Mouse (Mus musculus) CH12.LX (cell line): ENCODE data around the gene Cyp1a1. TPM values are rescaled to one million over a fixed set of nuclear protein-coding genes. Genes with fewer than 3 reads are reported as not detected.

ENCODE experiments used
- DNase-seq: peaks from one replicate; pipeline ENCODE4 v3.0.0-alpha.2; 2013; ENCODE audit errors: extremely low read depth
- H3K27ac ChIP-seq: 2 replicates; pipeline ENCODE4 v1.5.1; 2012; ENCODE audit warnings: low read depth, mild to moderate bottlenecking, control low read depth, moderate library complexity; ENCODE audit not compliant: insufficient read depth
- H3K27me3 ChIP-seq: replicated peaks from 2 replicates; pipeline ENCODE3; 2012; ENCODE audit warnings: inconsistent platforms
- H3K36me3 ChIP-seq, 2 experiments: replicated peaks in 1 of 2; 2 replicates each; pipeline versions ENCODE3 to v1.6.1; 2012; ENCODE audit warnings: inconsistent platforms in 1 of 2, low read length in 1 of 2, mild to moderate bottlenecking in 1 of 2, mixed read lengths in 1 of 2, moderate library complexity in 1 of 2; ENCODE audit not compliant: control insufficient read depth in 1 of 2, insufficient read depth in 1 of 2
- H3K4me1 ChIP-seq, 2 experiments: 2 replicates each; pipeline ENCODE4 v1.6.1; 2012; ENCODE audit warnings: inconsistent platforms in 1 of 2, moderate library complexity in 1 of 2; ENCODE audit not compliant: insufficient read depth in 2 of 2, control insufficient read depth in 1 of 2
- H3K4me2 ChIP-seq: 2 replicates; pipeline ENCODE4 v1.6.1; 2012; ENCODE audit warnings: low read depth, mild to moderate bottlenecking, control low read depth; ENCODE audit not compliant: poor library complexity, insufficient read depth, severe bottlenecking
- H3K4me3 ChIP-seq, 3 experiments: fragments of 150-350 bp in 1 of 3; sonication (generic) in 1 of 3; replicated peaks in 1 of 3; 2 replicates each; pipeline versions ENCODE3 to v1.5.1; 2011 to 2012; ENCODE audit warnings: low read depth in 2 of 3, low read length in 2 of 3, mild to moderate bottlenecking in 2 of 3, moderate library complexity in 2 of 3, control low read depth in 1 of 3, improper control_type of control experiment in 1 of 3, inconsistent platforms in 1 of 3, mixed read lengths in 1 of 3; ENCODE audit not compliant: poor library complexity in 1 of 3
- H3K79me2 ChIP-seq: replicated peaks from 2 replicates; pipeline ENCODE4 v1.6.1; 2012; ENCODE audit warnings: mild to moderate bottlenecking, moderate library complexity; ENCODE audit not compliant: control insufficient read depth, poor library complexity, insufficient read depth, severe bottlenecking; ENCODE audit errors: extremely low read depth
- H3K9ac ChIP-seq: 2 replicates; pipeline ENCODE4 v1.6.1; 2012; ENCODE audit warnings: low read depth, mild to moderate bottlenecking, control low read depth, moderate library complexity; ENCODE audit not compliant: insufficient read depth
- H3K9me3 ChIP-seq: replicated peaks from 2 replicates; pipeline ENCODE3; 2012; ENCODE audit warnings: low read length, inconsistent platforms, mixed read lengths
- BHLHE40 ChIP-seq: IDR thresholded peaks from 2 replicates; pipeline ENCODE4 v1.6.1; 2011; ENCODE audit warnings: mild to moderate bottlenecking, low read depth, low read length, improper control_type of control experiment
- CHD1 ChIP-seq: IDR thresholded peaks from 2 replicates; pipeline ENCODE4 v1.6.1; 2012; ENCODE audit warnings: low read depth, low read length, improper control_type of control experiment, inconsistent platforms
- CHD2 ChIP-seq: IDR thresholded peaks from 2 replicates; pipeline ENCODE4 v1.6.1; 2011; ENCODE audit warnings: low read length, improper control_type of control experiment
- E2F4 ChIP-seq: IDR thresholded peaks from 2 replicates; pipeline ENCODE4 v1.6.1; 2011; ENCODE audit warnings: low read depth, low read length, improper control_type of control experiment; ENCODE audit not compliant: insufficient replicate concordance
- ELF1 ChIP-seq: IDR thresholded peaks from 2 replicates; pipeline ENCODE4 v1.6.1; 2014; ENCODE audit warnings: low read depth, mild to moderate bottlenecking, inconsistent platforms, low read length, improper control_type of control experiment
- EP300 ChIP-seq: IDR thresholded peaks from 2 replicates; pipeline ENCODE4 v1.6.1; 2011; ENCODE audit warnings: low read length, improper control_type of control experiment
- ETS1 ChIP-seq: conservative IDR thresholded peaks from 2 replicates; pipeline ENCODE4 v1.6.1; 2012; ENCODE audit warnings: low read depth, mild to moderate bottlenecking, inconsistent platforms, low read length, improper control_type of control experiment, moderate library complexity
- GABPA ChIP-seq: IDR thresholded peaks from 2 replicates; pipeline ENCODE4 v1.6.1; 2012; ENCODE audit warnings: low read depth, low read length, improper control_type of control experiment, inconsistent platforms; ENCODE audit not compliant: insufficient replicate concordance
- HCFC1 ChIP-seq: IDR thresholded peaks from 2 replicates; pipeline ENCODE4 v1.6.1; 2012; ENCODE audit warnings: low read depth, mild to moderate bottlenecking, inconsistent platforms, low read length, improper control_type of control experiment
- JUN ChIP-seq: IDR thresholded peaks from 2 replicates; pipeline ENCODE4 v1.6.1; 2011; ENCODE audit warnings: low read depth, mild to moderate bottlenecking, low read length, improper control_type of control experiment, moderate library complexity; ENCODE audit not compliant: insufficient read depth
- MAFK ChIP-seq: IDR thresholded peaks from 2 replicates; pipeline ENCODE4 v1.6.1; 2011; ENCODE audit warnings: low read length, improper control_type of control experiment; ENCODE audit not compliant: insufficient replicate concordance
- MAX ChIP-seq: IDR thresholded peaks from 2 replicates; pipeline ENCODE4 v1.6.1; 2011; ENCODE audit warnings: low read length, improper control_type of control experiment
- MEF2A ChIP-seq: IDR thresholded peaks from 2 replicates; pipeline ENCODE4 v1.6.1; 2014; ENCODE audit warnings: low read depth, mild to moderate bottlenecking, inconsistent platforms, low read length, improper control_type of control experiment, borderline replicate concordance
- MXI1 ChIP-seq: IDR thresholded peaks from 2 replicates; pipeline ENCODE4 v1.6.1; 2011; ENCODE audit warnings: mild to moderate bottlenecking, low read depth, low read length, improper control_type of control experiment
- NRF1 ChIP-seq: IDR thresholded peaks from 2 replicates; pipeline ENCODE4 v1.6.1; 2014; ENCODE audit warnings: low read depth, mild to moderate bottlenecking, inconsistent platforms, low read length, improper control_type of control experiment, moderate library complexity
- PAX5 ChIP-seq: IDR thresholded peaks from 2 replicates; pipeline ENCODE4 v1.6.1; 2012; ENCODE audit warnings: low read length, inconsistent platforms, mixed read lengths
- RAD21 ChIP-seq: IDR thresholded peaks from 2 replicates; pipeline ENCODE4 v1.6.1; 2011; ENCODE audit warnings: low read depth, mild to moderate bottlenecking, low read length, improper control_type of control experiment, moderate library complexity
- RCOR1 ChIP-seq: conservative IDR thresholded peaks from 2 replicates; pipeline ENCODE4 v1.6.1; 2012; ENCODE audit warnings: low read depth, mild to moderate bottlenecking, inconsistent platforms, low read length, improper control_type of control experiment
- SIN3A ChIP-seq: IDR thresholded peaks from 2 replicates; pipeline ENCODE4 v1.6.1; 2012; ENCODE audit warnings: low read length, improper control_type of control experiment, inconsistent platforms
- TCF12 ChIP-seq: IDR thresholded peaks from 2 replicates; pipeline ENCODE4 v1.6.1; 2014; ENCODE audit warnings: low read depth, mild to moderate bottlenecking, inconsistent platforms, low read length, improper control_type of control experiment
- USF1 ChIP-seq: IDR thresholded peaks from 2 replicates; pipeline ENCODE4 v1.6.1; 2014; ENCODE audit warnings: low read depth, mild to moderate bottlenecking, inconsistent platforms, low read length, improper control_type of control experiment
- USF2 ChIP-seq: conservative IDR thresholded peaks from 2 replicates; pipeline ENCODE4 v1.6.1; 2011; ENCODE audit warnings: low read depth, low read length, improper control_type of control experiment
- ZC3H11A ChIP-seq: IDR thresholded peaks from 2 replicates; pipeline ENCODE4 v1.6.1; 2012; ENCODE audit warnings: low read depth, mild to moderate bottlenecking, inconsistent platforms, low read length, improper control_type of control experiment
- ZKSCAN1 ChIP-seq: IDR thresholded peaks from 2 replicates; pipeline ENCODE4 v1.6.1; 2012; ENCODE audit warnings: low read depth, inconsistent platforms, low read length, improper control_type of control experiment, borderline replicate concordance
- ZMIZ1 ChIP-seq: IDR thresholded peaks from 2 replicates; pipeline ENCODE4 v1.6.1; 2012; ENCODE audit warnings: low read depth, mild to moderate bottlenecking, inconsistent platforms, low read length, improper control_type of control experiment
- ZNF384 ChIP-seq: IDR thresholded peaks from 2 replicates; pipeline ENCODE4 v1.6.1; 2012; ENCODE audit warnings: low read depth, low read length, improper control_type of control experiment, inconsistent platforms
- dilution Hi-C: fragments of 300-500 bp; cut with MboI; formaldehyde crosslinking; loops from 2 replicates; pipeline ENCODE4 v1.14.3; 2020; ENCODE audit warnings: low sequenced_read_pairs; ENCODE audit not compliant: extremely low pct_unique_long_range_greater_than_20kb, extremely low pct_ligation_motif_present
- in situ Hi-C: fragments of 300-500 bp; cut with MboI; formaldehyde crosslinking; loops from 3 replicates; pipeline ENCODE4 v1.14.3; 2019; ENCODE audit warnings: low sequenced_read_pairs, low pct_ligation_motif_present, low pct_unique_long_range_greater_than_20kb, mixed read lengths
- polyA plus RNA-seq: library from polyadenylated mRNA; unstranded; fragments of >175 nt; gene quantifications from 2 replicates; pipeline ENCODE4 v1.2.1, GENCODE M21; 2012; ENCODE audit warnings: low read depth; ENCODE audit not compliant: insufficient read length
- total RNA-seq, 2 experiments: library from RNA; depleted of rRNA; stranded (reverse); fragments of 300-350 nt in 1 of 2; fragments of >200 nt in 1 of 2; gene quantifications; 2 replicates each; pipeline ENCODE4 v1.2.3; 2012 to 2014

Cyp1a1 gene
- total and polyA plus RNA-seq, 3 experiments, result 0.11 to 0.13 TPM; not detected in 1

DNA sequence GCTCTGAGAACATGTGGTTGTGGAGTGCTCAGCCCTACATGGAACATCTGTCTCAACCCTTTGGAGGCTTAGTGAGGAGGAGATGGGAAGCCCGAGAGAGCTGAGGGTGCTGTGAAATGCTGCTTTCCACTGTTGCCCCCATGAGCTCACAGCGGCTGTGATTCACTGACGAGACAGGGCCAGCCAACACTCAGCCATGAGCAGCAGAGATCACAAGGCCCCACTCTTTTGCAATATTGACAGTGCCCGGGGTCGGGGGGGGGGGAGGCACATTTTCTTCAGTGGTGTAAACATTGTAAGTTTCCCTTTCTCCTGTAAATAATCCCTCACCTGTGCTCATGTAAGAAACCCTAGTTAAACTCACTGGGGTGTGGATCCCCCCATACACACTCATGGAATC is 16.2 kb upstream of the Cyp1a1 start:
- dilution Hi-C loops (no loop called here), in situ Hi-C loops (no loop called here)
- no peak for DNase-seq
- H3K36me3 ChIP-seq, result no peaks in the 10 kb centered on the region
- no peaks in the 10 kb centered on the region; a peak in 1 of 4 replicates for H3K4me1 ChIP-seq
- H3K79me2 ChIP-seq, result no peaks in the 10 kb centered on the region
- no peaks in the 10 kb centered on the region for H3K9me3 ChIP-seq
- H3K27ac ChIP-seq, result no peak overlapping the region
- no peak overlapping the region for H3K4me3 ChIP-seq
- no peak overlapping the region for H3K4me2 ChIP-seq
- TF ChIP-seq ZNF384 (no peak), EP300 (no peak), JUN (no peak), SIN3A (no peak)
- peaks cover 36% of the 10 kb centered on the region for H3K27me3 ChIP-seq
- H3K9ac ChIP-seq, result no peak overlapping the region

- in situ Hi-C loops, result no loop called here
- Histone ChIP-seq H3K4me2 (no peak overlapping the region), H3K9ac (no peak overlapping the region), H3K36me3 (no peaks in the 10 kb centered on the region), H3K4me3 (no peak overlapping the region), H3K4me1 (no peaks in the 10 kb centered on the region), H3K27me3 (peaks cover 43% of the 10 kb centered on the region), H3K27ac (no peak overlapping the region), H3K9me3 (no peaks in the 10 kb centered on the region), H3K79me2 (no peaks in the 10 kb centered on the region)
- dilution Hi-C loops, result no loop called here
- TF ChIP-seq MXI1 (no peak), MEF2A (no peak), RAD21 (no peak), CHD2 (no peak), HCFC1 (no peak), ELF1 (no peak), ZKSCAN1 (no peak), USF1 (no peak), USF2 (no peak), ETS1 (no peak), RCOR1 (no peak), PAX5 (no peak)
- DNase-seq, result no peak
Observed at GRCm38 (mm10) chr9:57681411-57681810, 6.3 kb upstream of the Cyp1a1 start.

GRCm38 (mm10) chr9:57683520-57683919 is 4.2 kb upstream of the Cyp1a1 start, which contains the start of gene Cyp1a2:
Gene Cyp1a2 (minus strand): TSS chr9:57683703.
- Histone ChIP-seq H3K4me2 (no peak within 1 kb of the TSS), H3K4me1 (no peaks in the 10 kb centered on the region), H3K4me3 (no peak within 1 kb of the TSS), H3K9me3 (no peaks in the 10 kb centered on the region), H3K79me2 (no peaks in the 10 kb centered on the region), H3K27ac (no peak within 1 kb of the TSS), H3K36me3 (no peaks in the 10 kb centered on the region), H3K27me3 (peaks cover 41% of the 10 kb centered on the region), H3K9ac (no peak within 1 kb of the TSS)
- DNase-seq, result no peak
- in situ Hi-C loops (no loop called here), dilution Hi-C loops (no loop called here)
- TF ChIP-seq HCFC1, result no peak
- TF ChIP-seq TCF12, result no peak
- TF ChIP-seq ZMIZ1, result no peak
- TF ChIP-seq MAX, result no peak
- no peak for TF ChIP-seq ETS1
- TF ChIP-seq NRF1, result no peak
- TF ChIP-seq E2F4, result no peak
- TF ChIP-seq USF2, result no peak
- TF ChIP-seq RCOR1, result no peak
- no peak for TF ChIP-seq MAFK
- TF ChIP-seq MXI1, result no peak
- no peak for TF ChIP-seq ZC3H11A
- TF ChIP-seq PAX5, result no peak
- TF ChIP-seq MEF2A, result no peak
- TF ChIP-seq BHLHE40, result no peak
- no peak for TF ChIP-seq CHD1
- no peak for TF ChIP-seq GABPA
